27 mouse cellular contexts compared by ENCODE assay signal in genomic region chr9:68521218-68521617, GRCm38 (mm10).
DNase-seq lines count a peak whose midpoint lies in the region; ATAC-seq and TF ChIP-seq lines count a peak whose summit lies in the region.
"Had no signal": no experiment of that assay in that cellular context is flagged by ENCODE, and none has a peak within 500 bp of the region (broad histone marks: within the 10 kb centered on the region; RNA-seq: fewer than 3 reads in every experiment).

No protein-coding gene starts in this region.

- no peaks in the 10 kb centered on the region for H3K4me1 ChIP-seq in forebrain, postnatal 0 days (ENCODE audit: insufficient read depth)
- H3K4me1 ChIP-seq in forebrain, embryonic 12.5 days = no peaks in the 10 kb centered on the region
- no peaks in the 10 kb centered on the region for H3K4me1 ChIP-seq in midbrain, embryonic 14.5 days (ENCODE audit: control insufficient read depth, insufficient read depth, low read length)
- H3K4me1 ChIP-seq in midbrain, embryonic 11.5 days (ENCODE audit: control insufficient read depth, insufficient read depth, low read length) = no peaks in the 10 kb centered on the region
- peaks cover 0 to 6% of the 10 kb centered on the region in 2 experiments; a peak in 1 of 4 replicates for H3K4me1 ChIP-seq in ES-E14 (ENCODE audit: control insufficient read depth in 2 of 2, insufficient read depth in 2 of 2, low read length in 2 of 2, poor library complexity in 1 of 2)
- peaks cover 11% of the 10 kb centered on the region; the same call in 1 of the 2 replicates for H3K4me1 ChIP-seq in heart, embryonic 10.5 days
- H3K4me1 ChIP-seq: embryonic facial prominence, embryonic 12.5 days; intestine, embryonic 15.5 days; midbrain, embryonic 15.5 days had no signal

- no peak overlapping the region for H3K9ac ChIP-seq in forebrain, postnatal 0 days
- H3K9ac ChIP-seq in forebrain, embryonic 12.5 days = no peak overlapping the region
- H3K9ac ChIP-seq in midbrain, embryonic 14.5 days (replicated peaks; ENCODE audit: low read length) = no peak overlapping the region
- H3K9ac ChIP-seq in midbrain, embryonic 11.5 days (ENCODE audit: low read length) = no peak overlapping the region
- H3K9ac ChIP-seq in ES-E14 (ENCODE audit: insufficient read depth, low read depth, low read length, poor library complexity, severe bottlenecking) = no peak overlapping the region
- H3K9ac ChIP-seq: embryonic facial prominence, embryonic 12.5 days; intestine, embryonic 15.5 days; liver, embryonic 14.5 days; midbrain, embryonic 15.5 days had no signal

- WGBS in forebrain, postnatal 0 days = 72% methylated on average over 5 of the region's 5 CpGs
- WGBS in forebrain, embryonic 12.5 days = 72% methylated on average over 5 of the region's 5 CpGs
- WGBS in midbrain, embryonic 14.5 days = 55% methylated on average over 5 of the region's 5 CpGs
- WGBS in midbrain, embryonic 11.5 days = 62% methylated on average over 5 of the region's 5 CpGs
- 60% methylated on average over 5 of the region's 5 CpGs for WGBS in heart, embryonic 10.5 days

- H3K9me3 ChIP-seq in forebrain, postnatal 0 days (ENCODE audit: low read length) = no peaks in the 10 kb centered on the region
- H3K9me3 ChIP-seq in forebrain, embryonic 12.5 days = no peaks in the 10 kb centered on the region
- H3K9me3 ChIP-seq in midbrain, embryonic 14.5 days (ENCODE audit: control insufficient read depth, low read length) = no peaks in the 10 kb centered on the region
- no peaks in the 10 kb centered on the region for H3K9me3 ChIP-seq in midbrain, embryonic 11.5 days (ENCODE audit: control insufficient read depth, low read length)
- H3K9me3 ChIP-seq in ES-E14 (ENCODE audit: control insufficient read depth, insufficient read depth, low read depth, low read length) = no peaks in the 10 kb centered on the region
- H3K9me3 ChIP-seq in heart, embryonic 10.5 days = no peaks in the 10 kb centered on the region
- H3K9me3 ChIP-seq: embryonic facial prominence, embryonic 12.5 days; intestine, embryonic 15.5 days; midbrain, embryonic 15.5 days had no signal

- H3K4me3 ChIP-seq in forebrain, postnatal 0 days (ENCODE audit: low read depth, low read length) = no peak overlapping the region
- no peak overlapping the region for H3K4me3 ChIP-seq in forebrain, embryonic 12.5 days (replicated peaks)
- no peak overlapping the region for H3K4me3 ChIP-seq in midbrain, embryonic 14.5 days (replicated peaks; ENCODE audit: low read depth, low read length)
- no peak overlapping the region for H3K4me3 ChIP-seq in midbrain, embryonic 11.5 days (ENCODE audit: low read depth, low read length)
- no peak overlapping the region for H3K4me3 ChIP-seq in ES-E14 (ENCODE audit: insufficient read depth in 1 of 2, low read depth in 1 of 2, low read length in 2 of 2, poor library complexity in 1 of 2, severe bottlenecking in 1 of 2)
- no peak overlapping the region for H3K4me3 ChIP-seq in heart, embryonic 10.5 days
- H3K4me3 ChIP-seq: embryonic facial prominence, embryonic 12.5 days; intestine, embryonic 15.5 days; midbrain, embryonic 15.5 days had no signal

- DNase-seq in forebrain, postnatal 0 days = peak; percentile 10
- DNase-seq in midbrain, embryonic 14.5 days = peak; percentile 2
- no peak for DNase-seq in midbrain, embryonic 11.5 days (ENCODE audit: low spot score, missing footprints)
- DNase-seq in ES-E14 (ENCODE audit: low read depth, low spot score) = peak; percentile 19
- peak; percentile 31 for DNase-seq in right cerebral cortex, postnatal 4 days
- no peak for DNase-seq in heart, embryonic 10.5 days (ENCODE audit: low spot score)
- DNase-seq: adrenal gland, adult 2 months; adrenal gland, postnatal 36 days; cerebellum, adult 11 months; cerebellum, adult 9-10 months; cerebellum, postnatal 36 days; heart, postnatal 14 days; kidney, adult 9 months; kidney, postnatal 10 days; layer of hippocampus, postnatal 36 days; liver; lung, adult 2 months; lung, postnatal 10 days; thymus, postnatal 4 days had no signal

- TF ChIP-seq CTCF in forebrain, postnatal 0 days (IDR thresholded peaks at IDR 0.05; ENCODE audit: low read depth) = no peak

- no peak overlapping the region for H3K4me2 ChIP-seq in forebrain, postnatal 0 days (ENCODE audit: low read depth)
- H3K4me2 ChIP-seq in forebrain, embryonic 12.5 days = no peak overlapping the region
- no peak overlapping the region for H3K4me2 ChIP-seq in midbrain, embryonic 14.5 days (ENCODE audit: low read length)
- no peak overlapping the region for H3K4me2 ChIP-seq in midbrain, embryonic 11.5 days
- H3K4me2 ChIP-seq: embryonic facial prominence, embryonic 12.5 days; intestine, embryonic 15.5 days; midbrain, embryonic 15.5 days had no signal

- no peaks in the 10 kb centered on the region for H3K27me3 ChIP-seq in forebrain, postnatal 0 days (ENCODE audit: insufficient read depth, low read length)
- H3K27me3 ChIP-seq in forebrain, embryonic 12.5 days = no peaks in the 10 kb centered on the region
- H3K27me3 ChIP-seq in midbrain, embryonic 14.5 days (ENCODE audit: control insufficient read depth, insufficient read depth, low read length) = no peaks in the 10 kb centered on the region
- H3K27me3 ChIP-seq in midbrain, embryonic 11.5 days (ENCODE audit: control insufficient read depth, insufficient read depth, low read length) = no peaks in the 10 kb centered on the region
- H3K27me3 ChIP-seq in heart, embryonic 10.5 days (ENCODE audit: insufficient read depth, poor library complexity, severe bottlenecking) = no peaks in the 10 kb centered on the region
- H3K27me3 ChIP-seq: embryonic facial prominence, embryonic 12.5 days; intestine, embryonic 15.5 days; midbrain, embryonic 15.5 days had no signal

- in situ Hi-C loops in ES-E14 (cut with MboI; ENCODE audit: low sequenced_read_pairs in 2 of 2, unreplicated experiment in 2 of 2) = no loop called here

- ATAC-seq in forebrain, postnatal 0 days = no peak
- no peak for ATAC-seq in forebrain, embryonic 12.5 days (ENCODE audit: low FRiP score)
- ATAC-seq in midbrain, embryonic 14.5 days (ENCODE audit: low FRiP score, low TSS enrichment) = no peak
- no peak for ATAC-seq in midbrain, embryonic 11.5 days (ENCODE audit: low FRiP score)
- ATAC-seq: activated CD4-positive, CD25-positive, alpha-beta regulatory T cell, adult 4 months; hindbrain, postnatal 0 days; intestine, embryonic 15.5 days; midbrain, embryonic 15.5 days had no signal

- H3K27ac ChIP-seq in forebrain, postnatal 0 days (ENCODE audit: low read depth, low read length) = no peak overlapping the region
- no peak overlapping the region for H3K27ac ChIP-seq in forebrain, embryonic 12.5 days
- no peak overlapping the region for H3K27ac ChIP-seq in midbrain, embryonic 14.5 days (replicated peaks; ENCODE audit: low read depth, low read length)
- no peak overlapping the region for H3K27ac ChIP-seq in midbrain, embryonic 11.5 days (ENCODE audit: low read depth, low read length)
- H3K27ac ChIP-seq in ES-E14 (ENCODE audit: insufficient read depth, low read depth, low read length, poor library complexity, severe bottlenecking) = no peak overlapping the region
- no peak overlapping the region for H3K27ac ChIP-seq in heart, embryonic 10.5 days
- H3K27ac ChIP-seq: embryonic facial prominence, embryonic 12.5 days; hindbrain, postnatal 0 days; intestine, embryonic 15.5 days; liver, embryonic 14.5 days; macrophage; midbrain, embryonic 15.5 days had no signal

- H3K36me3 ChIP-seq in forebrain, postnatal 0 days (ENCODE audit: insufficient read depth) = no peaks in the 10 kb centered on the region
- no peaks in the 10 kb centered on the region for H3K36me3 ChIP-seq in forebrain, embryonic 12.5 days (replicated peaks)
- H3K36me3 ChIP-seq in midbrain, embryonic 14.5 days (ENCODE audit: control insufficient read depth, insufficient read depth, low read length) = no peaks in the 10 kb centered on the region
- no peaks in the 10 kb centered on the region for H3K36me3 ChIP-seq in midbrain, embryonic 11.5 days (ENCODE audit: control insufficient read depth, insufficient read depth, low read length)
- no peaks in the 10 kb centered on the region for H3K36me3 ChIP-seq in ES-E14 (ENCODE audit: control insufficient read depth, insufficient read depth, low read length, poor library complexity, severe bottlenecking)
- H3K36me3 ChIP-seq in heart, embryonic 10.5 days = no peaks in the 10 kb centered on the region
- H3K36me3 ChIP-seq: embryonic facial prominence, embryonic 12.5 days; intestine, embryonic 15.5 days; midbrain, embryonic 15.5 days had no signal

TF ChIP-seq in ES-E14, 5 proteins besides CTCF, POLR2A, EP300 and RAD21:
- no peak for TF ChIP-seq ZC3H11A (IDR thresholded peaks at IDR 0.05; ENCODE audit: borderline replicate concordance, low read depth, low read length)
- no peak for TF ChIP-seq HCFC1 (IDR thresholded peaks at IDR 0.05; ENCODE audit: borderline replicate concordance, insufficient read depth, low read length)
- no peak for TF ChIP-seq CHD2 (IDR thresholded peaks at IDR 0.05; ENCODE audit: low read depth, low read length)
- no peak for TF ChIP-seq MAFK (IDR thresholded peaks at IDR 0.05; ENCODE audit: insufficient read depth, low read depth, low read length)
- TF ChIP-seq ZNF384 (IDR thresholded peaks at IDR 0.05; ENCODE audit: low read depth, low read length) = no peak

Comparison
In these comparisons a context has a peak if more than half of its experiments do, and no peak if none do; other contexts are left out.
1. DNase-seq: peak in forebrain, postnatal 0 days (single experiment), midbrain, embryonic 14.5 days (single experiment), ES-E14 (single experiment) and right cerebral cortex, postnatal 4 days (single experiment); none in midbrain, embryonic 11.5 days (single experiment) and heart, embryonic 10.5 days (single experiment).